10 mouse cellular contexts compared by ENCODE assay signal in the genomic region with DNA sequence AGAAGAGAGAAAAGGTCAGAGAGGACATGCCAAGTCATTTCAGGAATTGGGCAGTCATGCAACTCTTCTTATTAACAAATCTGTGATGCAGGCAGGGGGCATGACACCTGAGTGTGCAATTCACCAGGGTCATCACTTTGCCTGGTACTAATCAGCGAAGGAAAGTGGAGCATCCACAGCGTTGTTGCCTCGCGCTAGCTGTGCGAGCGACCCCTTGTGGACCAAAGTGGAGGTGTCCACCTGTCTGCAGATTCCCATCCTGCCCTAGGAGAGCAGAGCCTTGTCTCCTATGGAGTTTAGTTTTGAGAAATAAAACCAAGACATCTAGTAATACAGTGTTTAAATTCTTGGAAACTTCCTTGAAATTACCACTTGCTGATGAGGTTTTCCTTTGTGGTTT.
A peak's percentile ranks its signal among the peaks of the same experiment; 100 is the strongest.
DNase-seq lines count a peak whose midpoint lies in the region; ATAC-seq and TF ChIP-seq lines count a peak whose summit lies in the region.
"Had no signal": no experiment of that assay in that cellular context is flagged by ENCODE, and none has a peak within 500 bp of the region (broad histone marks: within the 10 kb centered on the region; RNA-seq: fewer than 3 reads in every experiment).

No protein-coding gene starts in this region.

- no peak overlapping the region for H3K4me2 ChIP-seq in forebrain, embryonic 14.5 days (ENCODE audit: low read length)
- H3K4me2 ChIP-seq in midbrain, postnatal 0 days (ENCODE audit: low read depth, low read length, poor library complexity, severe bottlenecking), result no peak overlapping the region

- no peak overlapping the region for H3K4me3 ChIP-seq in forebrain, embryonic 14.5 days (ENCODE audit: low read depth, low read length)
- no peak overlapping the region for H3K4me3 ChIP-seq in midbrain, postnatal 0 days (ENCODE audit: low read depth, low read length)

- H3K27ac ChIP-seq in forebrain, embryonic 14.5 days (ENCODE audit: low read depth, low read length), result no peak overlapping the region
- no peak overlapping the region for H3K27ac ChIP-seq in midbrain, postnatal 0 days (ENCODE audit: low read depth, low read length)
- H3K27ac ChIP-seq: macrophage had no signal

- H3K9ac ChIP-seq in forebrain, embryonic 14.5 days (ENCODE audit: low read length), result no peak overlapping the region
- H3K9ac ChIP-seq in midbrain, postnatal 0 days (replicated peaks; ENCODE audit: low read length, poor library complexity, severe bottlenecking), result no peak overlapping the region

- intact Hi-C loops in heart, postnatal 10 days (cut with DNase I), result no loop called here

- H3K36me3 ChIP-seq in forebrain, embryonic 14.5 days (ENCODE audit: control insufficient read depth, insufficient read depth, low read length), result no peaks in the 10 kb centered on the region
- H3K36me3 ChIP-seq in midbrain, postnatal 0 days (ENCODE audit: insufficient read depth, low read length), result no peaks in the 10 kb centered on the region
- H3K36me3 ChIP-seq: G1E had no signal

- no peaks in the 10 kb centered on the region for H3K4me1 ChIP-seq in forebrain, embryonic 14.5 days (ENCODE audit: control insufficient read depth, insufficient read depth, low read length)
- no peaks in the 10 kb centered on the region for H3K4me1 ChIP-seq in midbrain, postnatal 0 days (ENCODE audit: insufficient read depth, low read length)

- TF ChIP-seq CTCF in midbrain, postnatal 0 days (IDR thresholded peaks at IDR 0.05), result peak; percentile 82

- H3K27me3 ChIP-seq in forebrain, embryonic 14.5 days (replicated peaks; ENCODE audit: control insufficient read depth, insufficient read depth, low read length), result no peaks in the 10 kb centered on the region
- H3K27me3 ChIP-seq in midbrain, postnatal 0 days (ENCODE audit: insufficient read depth, low read length), result no peaks in the 10 kb centered on the region

- 5% methylated on average over 6 of the region's 6 CpGs for WGBS in forebrain, embryonic 14.5 days
- 4% methylated on average over 6 of the region's 6 CpGs for WGBS in midbrain, postnatal 0 days

- H3K9me3 ChIP-seq in forebrain, embryonic 14.5 days (replicated peaks; ENCODE audit: control insufficient read depth, low read length), result no peaks in the 10 kb centered on the region
- H3K9me3 ChIP-seq in midbrain, postnatal 0 days (ENCODE audit: low read length), result no peaks in the 10 kb centered on the region
- H3K9me3 ChIP-seq: G1E had no signal

- DNase-seq in heart, postnatal 10 days, result peak; percentile 12 to 25
- no peak for DNase-seq in heart, adult 8-10 months (ENCODE audit: low spot score)
- DNase-seq in 3134 (ENCODE audit: extremely low read depth, insufficient read length, low spot score), result peak; percentile 4
- DNase-seq in adrenal gland, postnatal 25 days, result peak; percentile 63
- peak; percentile 54 for DNase-seq in forebrain, embryonic 14.5 days (ENCODE audit: low spot score)
- peak; percentile 48 to 84 for DNase-seq in layer of hippocampus, postnatal 25 days (ENCODE audit: extremely low spot score in 1 of 2, low spot score in 1 of 2)
- DNase-seq in midbrain, postnatal 0 days (ENCODE audit: low spot score), result peak; percentile 61
- DNase-seq in B cell, adult 2 months, result no peak

- no peak for ATAC-seq in forebrain, embryonic 14.5 days
- no peak for ATAC-seq in midbrain, postnatal 0 days (ENCODE audit: low FRiP score)

Comparison
In these comparisons a context has a peak if more than half of its experiments do, and no peak if none do; other contexts are left out.
1. DNase-seq: peak in heart, postnatal 10 days (2 of 2), 3134 (single experiment), adrenal gland, postnatal 25 days (single experiment), forebrain, embryonic 14.5 days (single experiment), layer of hippocampus, postnatal 25 days (2 of 2) and midbrain, postnatal 0 days (single experiment); none in heart, adult 8-10 months (single experiment) and B cell, adult 2 months (0 of 2).